Mouse (Mus musculus) limb, embryonic 14.5 days (tissue): ENCODE data around the gene Nup93. TPM values are rescaled to one million over a fixed set of nuclear protein-coding genes. Genes with fewer than 3 reads are reported as not detected.

Experiments
- ATAC-seq: fragments of 200-750 bp; cut with Nextera tagmentation; 2 replicates; pipeline ENCODE4 v1.8.0; 2017; ENCODE audit warnings: low read depth, moderate number of reproducible peaks, moderate TSS enrichment; ENCODE audit not compliant: low FRiP score
- DNase-seq: peaks from one replicate; pipeline ENCODE4 v3.0.0-alpha.2; 2015; ENCODE audit warnings: low spot score
- H3K27ac ChIP-seq: fragments of 300-500 bp; sonication (generic); replicated peaks from 2 replicates; pipeline ENCODE4 v1.5.1; 2014; ENCODE audit warnings: low read depth, mild to moderate bottlenecking, low read length, moderate library complexity, mixed read lengths
- H3K27me3 ChIP-seq: fragments of 300-500 bp; sonication (generic); 2 replicates; pipeline ENCODE4 v1.6.1; 2014; ENCODE audit warnings: low read length, mixed read lengths; ENCODE audit not compliant: control insufficient read depth, insufficient read depth
- H3K36me3 ChIP-seq: fragments of 300-500 bp; sonication (generic); 2 replicates; pipeline ENCODE4 v1.6.1; 2014; ENCODE audit warnings: mild to moderate bottlenecking, low read length, moderate library complexity, mixed read lengths; ENCODE audit not compliant: control insufficient read depth, insufficient read depth
- H3K4me1 ChIP-seq: fragments of 300-500 bp; sonication (generic); 2 replicates; pipeline ENCODE4 v1.6.1; 2014; ENCODE audit warnings: antibody characterized with exemption, low read length, mixed read lengths; ENCODE audit not compliant: control insufficient read depth, insufficient read depth
- H3K4me2 ChIP-seq: fragments of 300-500 bp; sonication (generic); replicated peaks from 2 replicates; pipeline ENCODE4 v1.6.1; 2014; ENCODE audit warnings: low read depth, mild to moderate bottlenecking, low read length, moderate library complexity; ENCODE audit not compliant: severe bottlenecking
- H3K4me3 ChIP-seq: fragments of 300-500 bp; sonication (generic); replicated peaks from 2 replicates; pipeline ENCODE4 v1.5.1; 2014; ENCODE audit warnings: low read length
- H3K9ac ChIP-seq: fragments of 300-500 bp; sonication (generic); 2 replicates; pipeline ENCODE4 v1.6.1; 2014; ENCODE audit warnings: mild to moderate bottlenecking, low read depth, low read length, moderate library complexity; ENCODE audit not compliant: severe bottlenecking
- H3K9me3 ChIP-seq: fragments of 300-500 bp; sonication (generic); 2 replicates; pipeline ENCODE4 v1.6.1; 2016; ENCODE audit warnings: low read length; ENCODE audit not compliant: control insufficient read depth
- POLR2A ChIP-seq: fragments of 200-500 bp; IDR thresholded peaks from 2 replicates; pipeline ENCODE4 v1.8.0; 2012; ENCODE audit warnings: inconsistent platforms, mild to moderate bottlenecking, moderate library complexity, borderline replicate concordance; ENCODE audit not compliant: insufficient read depth, insufficient read length; ENCODE audit errors: extremely low read depth
- WGBS: fragments of 180-500 bp; shearing (Covaris S2); extraction: QIAGEN DNeasy Blood & Tissue Kit; methylation state at CpG from one replicate; pipeline ENCODE4 v1.1.7; 2014; 5-methylcytosine and 5-hydroxymethylcytosine counted together
- polyA plus RNA-seq, 2 experiments: library from polyadenylated mRNA; depleted of rRNA in 1 of 2; stranded (reverse) in 1 of 2; unstranded in 1 of 2; fragments of >200 nt; fragmentation: Nextera tagmentation in 1 of 2; extraction: Ambion mirVana in 1 of 2; gene quantifications; 2 replicates each; pipeline versions ENCODE4 v1.2.1 to v1.2.3; 2012 to 2014

Nup93 gene
- polyA plus RNA-seq, 2 experiments: 64.0 to 72.3 TPM

DNA sequence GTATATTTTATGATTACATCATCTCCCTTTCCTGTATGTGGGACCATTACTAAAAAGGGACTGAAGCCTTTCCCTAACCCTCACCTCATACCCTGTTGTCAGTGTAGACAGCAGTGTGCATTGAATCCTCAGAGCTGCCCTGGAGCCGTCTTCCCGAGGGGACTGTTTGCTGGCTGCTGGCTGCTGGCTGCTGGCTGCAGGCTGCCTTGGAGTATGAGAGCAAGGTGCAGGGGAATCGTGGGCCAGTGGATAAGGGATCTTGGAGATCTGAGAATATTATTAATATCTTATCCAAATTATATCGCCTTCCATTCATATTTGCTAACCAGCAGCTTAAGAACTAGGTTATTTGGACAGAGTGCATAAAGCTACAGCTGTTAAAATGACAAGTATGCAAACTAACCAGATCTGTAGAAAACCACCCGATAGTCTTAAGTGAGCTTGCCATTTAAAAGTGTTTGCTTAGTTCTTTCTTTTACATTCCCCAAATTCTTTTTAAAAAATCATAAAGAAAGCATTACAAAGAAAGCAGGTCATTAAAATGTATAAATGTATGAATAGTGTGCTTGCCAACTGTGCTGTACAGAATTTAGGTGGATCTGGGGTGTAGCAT lies 65.7 kb downstream of the Nup93 start:
- Histone ChIP-seq H3K9me3 (no peaks in the 10 kb centered on the region), H3K27me3 (no peaks in the 10 kb centered on the region), H3K9ac (no peak overlapping the region), H3K4me2 (no peak overlapping the region), H3K4me3 (no peak overlapping the region), H3K4me1 (no peaks in the 10 kb centered on the region), H3K27ac (no peak overlapping the region), H3K36me3 (no peaks in the 10 kb centered on the region)
- TF ChIP-seq POLR2A: no peak
- 74% methylated on average over 5 of the region's 5 CpGs for WGBS
- DNase-seq: no peak
- ATAC-seq: no peak

DNA sequence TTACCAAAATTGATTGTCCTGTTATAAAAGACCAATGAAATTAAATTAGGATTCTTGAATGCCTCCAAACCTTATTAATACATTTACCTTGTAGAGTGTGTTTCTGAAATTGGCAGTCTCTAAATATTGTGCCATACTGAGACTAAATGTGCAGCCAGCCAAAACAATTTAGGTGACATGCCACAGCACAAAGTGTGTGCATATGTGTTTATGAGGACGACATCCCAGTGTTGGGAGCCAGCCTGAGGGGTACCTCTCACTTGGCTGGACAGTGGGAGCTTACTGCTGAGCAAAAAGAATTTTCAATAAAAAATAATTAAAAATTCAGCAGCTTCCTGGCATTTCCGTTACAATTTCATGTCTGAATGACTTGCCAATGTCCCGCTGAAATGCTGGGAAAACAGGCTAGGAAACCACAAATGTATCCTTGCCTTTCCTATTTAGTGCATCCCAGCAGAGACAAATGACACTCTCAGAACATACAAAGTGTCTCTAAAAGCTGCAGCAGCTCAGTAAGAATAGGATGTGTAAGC lies 68.2 kb downstream of the Nup93 start:
- Histone ChIP-seq H3K36me3 (no peaks in the 10 kb centered on the region), H3K4me2 (no peak overlapping the region), H3K9ac (no peak overlapping the region), H3K27me3 (no peaks in the 10 kb centered on the region), H3K9me3 (no peaks in the 10 kb centered on the region), H3K27ac (no peak overlapping the region), H3K4me1 (no peaks in the 10 kb centered on the region), H3K4me3 (no peak overlapping the region)
- no peak for DNase-seq
- no peak for TF ChIP-seq POLR2A
- ATAC-seq: no peak
- 78% methylated on average over 3 of the region's 3 CpGs for WGBS

DNA sequence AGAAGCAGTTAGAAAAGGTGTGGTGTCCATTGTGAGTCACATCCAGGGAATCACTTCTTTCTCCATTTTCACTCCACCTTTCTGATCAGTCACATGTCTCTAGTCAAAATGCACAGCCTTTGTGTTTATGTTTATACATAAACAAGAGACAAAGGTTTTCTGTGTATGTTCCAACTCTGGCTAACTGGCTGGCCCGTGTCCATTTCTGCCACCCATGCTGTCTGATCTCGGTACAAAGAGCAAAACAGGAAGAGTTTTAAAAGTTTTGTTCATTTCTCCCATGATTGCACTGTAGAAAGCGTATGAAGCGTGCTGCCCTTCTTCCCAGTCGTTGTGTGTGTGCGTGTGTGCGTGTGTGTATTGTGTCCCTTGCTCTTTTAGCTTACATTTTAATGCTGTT lies 69.8 kb downstream of the Nup93 start:
- 0 out of 2 replicates have a peak, but pooled peaks cover 5% of the 10 kb centered on the region for H3K4me1 ChIP-seq

DNA sequence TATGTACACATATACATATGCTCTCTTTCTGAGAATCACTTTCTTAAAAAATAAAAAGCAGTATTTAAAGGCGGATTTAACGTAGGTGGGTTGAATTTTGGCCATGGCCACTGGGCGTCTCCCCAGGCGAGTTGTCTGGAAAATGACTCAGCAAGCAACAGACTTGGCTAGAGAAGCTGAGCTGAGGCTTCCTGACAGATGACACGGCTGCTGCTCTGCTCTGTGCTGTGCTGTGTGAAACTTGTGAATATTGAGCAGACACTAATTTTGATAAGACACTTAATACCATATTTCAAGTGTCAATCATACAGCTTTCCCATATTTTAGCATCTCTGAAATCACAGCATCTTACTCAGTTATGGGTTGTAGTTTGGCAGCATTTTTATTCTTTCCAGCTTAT lies 76.2 kb downstream of the Nup93 start:
- Histone ChIP-seq H3K36me3 (peaks cover 7% of the 10 kb centered on the region; the same call in 1 of the 2 replicates), H3K4me2 (no peak overlapping the region), H3K4me3 (no peak overlapping the region), H3K27ac (no peak overlapping the region), H3K9ac (no peak overlapping the region), H3K9me3 (no peaks in the 10 kb centered on the region), H3K4me1 (0 out of 2 replicates have a peak, but pooled peaks cover 5% of the 10 kb centered on the region), H3K27me3 (no peaks in the 10 kb centered on the region)
- WGBS: 86% methylated on average over 5 of the region's 5 CpGs
- TF ChIP-seq POLR2A: no peak
- DNase-seq (no peak), ATAC-seq (no peak)

More for the DNA sequence above, 69.8 kb downstream of the Nup93 start:
- no peak for ATAC-seq
- TF ChIP-seq POLR2A: no peak
- H3K27ac ChIP-seq: no peak overlapping the region
- 90% methylated on average over 7 of the region's 7 CpGs for WGBS
- DNase-seq: no peak
- H3K27me3 ChIP-seq: no peaks in the 10 kb centered on the region
- no peak overlapping the region for H3K4me2 ChIP-seq
- no peaks in the 10 kb centered on the region for H3K9me3 ChIP-seq
- H3K36me3 ChIP-seq: no peaks in the 10 kb centered on the region
- H3K9ac ChIP-seq: no peak overlapping the region
- H3K4me3 ChIP-seq: no peak overlapping the region

DNA sequence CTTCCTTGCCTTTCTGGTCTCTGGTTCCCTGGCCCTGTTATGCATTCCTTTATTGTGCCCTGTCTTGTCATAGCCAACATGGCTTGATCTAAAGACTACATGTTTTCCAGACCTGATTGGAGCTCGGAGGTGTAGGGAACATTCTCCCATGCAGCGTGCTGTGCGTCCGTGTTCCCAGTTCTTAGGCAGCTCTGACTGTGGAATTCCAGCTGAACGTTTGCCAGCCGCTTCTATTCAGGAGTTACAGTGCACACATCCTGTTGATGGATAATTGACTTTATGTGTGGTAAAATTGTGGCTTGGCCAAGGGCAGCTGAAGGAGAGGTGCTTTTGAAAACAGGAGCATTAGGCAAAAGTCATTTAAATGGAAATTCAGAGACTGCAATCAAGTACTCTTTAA lies 77.7 kb downstream of the Nup93 start:
- Histone ChIP-seq H3K36me3 (peaks cover 10% of the 10 kb centered on the region; the same call in 1 of the 2 replicates), H3K9me3 (no peaks in the 10 kb centered on the region), H3K4me3 (no peak overlapping the region), H3K27ac (no peak overlapping the region), H3K4me1 (0 out of 2 replicates have a peak, but pooled peaks cover 5% of the 10 kb centered on the region), H3K9ac (no peak overlapping the region), H3K4me2 (no peak overlapping the region), H3K27me3 (no peaks in the 10 kb centered on the region)
- DNase-seq (peak; percentile 40), ATAC-seq (no peak)
- 61% methylated on average over 6 of the region's 6 CpGs for WGBS
- no peak for TF ChIP-seq POLR2A

DNA sequence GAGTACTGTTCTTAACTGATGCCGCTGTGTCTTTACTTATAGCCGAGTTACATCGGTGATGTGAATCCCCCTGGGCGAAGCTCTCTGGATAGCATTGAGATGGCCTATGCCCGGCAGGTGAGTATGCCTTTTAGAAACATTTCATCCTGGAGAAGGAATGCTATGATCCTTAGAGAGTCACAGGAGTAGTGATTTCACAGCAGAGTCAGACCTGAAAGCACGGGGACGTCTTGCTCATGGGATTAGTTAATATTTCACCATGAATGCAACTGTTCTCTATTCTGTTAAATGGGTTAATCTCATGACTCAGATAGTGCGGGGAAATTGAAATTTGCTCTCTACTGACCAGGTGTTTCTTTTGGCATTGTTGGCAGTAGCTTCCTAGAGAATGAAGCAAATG lies 78.3 kb downstream of the Nup93 start:
- peaks cover 10% of the 10 kb centered on the region; the same call in 1 of the 2 replicates for H3K36me3 ChIP-seq
- H3K9ac ChIP-seq: no peak overlapping the region
- H3K4me1 ChIP-seq: 0 out of 2 replicates have a peak, but pooled peaks cover 5% of the 10 kb centered on the region
- ATAC-seq (no peak), DNase-seq (no peak)
- H3K27ac ChIP-seq: no peak overlapping the region
- H3K4me3 ChIP-seq: no peak overlapping the region
- H3K9me3 ChIP-seq: no peaks in the 10 kb centered on the region
- H3K4me2 ChIP-seq: no peak overlapping the region
- H3K27me3 ChIP-seq: no peaks in the 10 kb centered on the region
- WGBS: 94% methylated on average over 8 of the region's 8 CpGs
- TF ChIP-seq POLR2A: no peak
